Mouse (Mus musculus) neutrophil, adult 5-6 weeks (primary cell): ENCODE data around the gene Zdhhc12. TPM values are rescaled to one million over a fixed set of nuclear protein-coding genes. Genes with fewer than 3 reads are reported as not detected.
"Not testable (repeated sequence)": the region's sequence is repeated elsewhere in the genome, so short reads cannot be mapped to it uniquely, and the experiment has no call there.

Experiments used
- ATAC-seq: fragments of 151-379, 151-347 bp; 2 replicates; pipeline ENCODE4 v1.8.0; 2017; ENCODE audit warnings: mild to moderate bottlenecking, moderate TSS enrichment; ENCODE audit not compliant: insufficient number of reproducible peaks, poor library complexity, low FRiP score, severe bottlenecking; ENCODE audit errors: extremely low read depth
- total RNA-seq: library from RNA; stranded (forward); fragments of 200-1000 nt; gene quantifications from 2 replicates; pipeline ENCODE4 v1.2.3, GENCODE M21; 2017

The Zdhhc12 gene
- total RNA-seq: 10.1 and 11.2 TPM in 2 replicates

GRCm38 (mm10) chr2:30093471-30094207, at the start of gene Zdhhc12:
Gene Zdhhc12 (minus strand): TSS chr2:30093648.
- ATAC-seq: peak; percentile 84

- not testable (repeated sequence) for ATAC-seq
Observed at GRCm38 (mm10) chr2:30140021-30140420, 46.6 kb upstream of the Zdhhc12 start.

DNA sequence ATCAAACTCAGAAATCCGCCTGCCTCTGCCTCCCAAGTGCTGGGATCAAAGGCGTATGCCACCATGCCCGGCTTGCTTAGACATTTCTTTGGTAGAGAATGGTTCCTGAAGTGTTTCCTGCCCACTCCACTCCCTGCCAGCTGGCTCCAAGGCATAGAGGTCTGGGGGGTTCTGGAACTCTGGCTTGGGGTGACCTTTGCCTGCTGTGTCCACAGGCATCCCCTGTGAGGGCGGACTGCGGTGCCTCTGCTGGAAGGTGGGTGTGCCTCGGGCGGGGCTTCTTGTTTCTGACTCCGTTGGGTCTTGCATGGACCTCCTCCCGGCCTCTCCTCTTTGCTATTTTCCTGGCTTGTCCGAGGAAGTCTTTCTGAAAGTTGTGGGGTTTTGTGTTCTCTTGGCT, 43.0 kb upstream of the Zdhhc12 start:
- ATAC-seq: no peak

GRCm38 (mm10) chr2:30134928-30135620, 41.6 kb upstream of the Zdhhc12 start:
- ATAC-seq: no peak

DNA sequence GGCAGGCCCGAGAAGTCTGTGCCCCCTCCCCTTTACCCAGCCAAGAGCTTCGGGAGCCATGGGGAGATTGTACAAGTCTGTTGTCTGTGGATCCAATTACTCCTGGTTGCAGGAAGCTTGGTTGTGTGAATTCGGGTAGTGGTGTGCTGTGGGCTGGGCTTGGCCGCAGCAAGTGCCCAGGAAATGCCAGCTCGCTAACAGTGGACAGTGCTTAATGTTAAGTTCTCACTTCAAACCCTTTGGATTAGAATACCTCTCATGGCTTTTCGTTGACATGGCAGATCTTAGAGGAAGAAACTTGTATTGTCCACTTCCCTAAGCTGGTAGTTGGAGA, 40.9 kb upstream of the Zdhhc12 start:
- no peak for ATAC-seq

DNA sequence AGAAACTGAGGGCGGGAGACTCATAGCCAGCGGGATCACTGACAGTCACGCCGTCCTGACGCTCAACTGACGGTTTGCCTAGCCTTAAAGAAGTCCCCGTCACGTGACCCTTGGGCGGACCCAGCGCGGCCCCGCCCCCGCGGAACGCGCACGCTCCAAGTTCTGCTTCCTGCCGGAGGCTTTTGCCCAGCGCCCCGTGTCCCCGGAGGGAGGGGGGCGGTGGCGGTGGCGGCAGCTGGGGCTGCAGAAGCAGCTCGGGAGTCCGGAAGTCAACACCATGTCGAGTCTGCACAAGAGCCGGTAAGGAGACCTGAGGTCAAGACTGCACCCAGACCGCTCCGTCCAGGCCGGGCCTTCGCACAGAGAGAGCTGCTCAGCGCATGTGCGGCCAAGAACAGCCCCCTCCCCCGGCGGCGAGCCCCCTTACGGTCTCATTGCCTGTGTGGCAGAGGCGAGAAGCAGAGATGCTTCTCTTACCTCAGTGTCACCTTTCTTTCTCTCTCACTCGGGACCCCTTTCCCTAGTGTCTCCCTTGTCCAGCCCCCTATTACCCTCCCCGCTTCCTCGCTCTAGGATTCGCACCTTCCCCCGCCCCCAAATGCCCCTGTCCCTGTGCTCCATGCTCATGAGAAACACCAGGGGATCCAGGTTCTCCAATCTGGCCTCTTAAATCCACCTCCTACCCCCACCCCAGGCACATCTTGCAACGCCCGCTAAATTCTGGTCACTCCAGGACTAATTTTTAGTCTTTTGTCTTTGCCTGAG, 40.3 kb upstream of the Zdhhc12 start, which contains the start of gene Tbc1d13:
Gene Tbc1d13 (plus strand): TSS at position 134 of the 765 bp plus-strand sequence.
- peak; percentile 88 for ATAC-seq

DNA sequence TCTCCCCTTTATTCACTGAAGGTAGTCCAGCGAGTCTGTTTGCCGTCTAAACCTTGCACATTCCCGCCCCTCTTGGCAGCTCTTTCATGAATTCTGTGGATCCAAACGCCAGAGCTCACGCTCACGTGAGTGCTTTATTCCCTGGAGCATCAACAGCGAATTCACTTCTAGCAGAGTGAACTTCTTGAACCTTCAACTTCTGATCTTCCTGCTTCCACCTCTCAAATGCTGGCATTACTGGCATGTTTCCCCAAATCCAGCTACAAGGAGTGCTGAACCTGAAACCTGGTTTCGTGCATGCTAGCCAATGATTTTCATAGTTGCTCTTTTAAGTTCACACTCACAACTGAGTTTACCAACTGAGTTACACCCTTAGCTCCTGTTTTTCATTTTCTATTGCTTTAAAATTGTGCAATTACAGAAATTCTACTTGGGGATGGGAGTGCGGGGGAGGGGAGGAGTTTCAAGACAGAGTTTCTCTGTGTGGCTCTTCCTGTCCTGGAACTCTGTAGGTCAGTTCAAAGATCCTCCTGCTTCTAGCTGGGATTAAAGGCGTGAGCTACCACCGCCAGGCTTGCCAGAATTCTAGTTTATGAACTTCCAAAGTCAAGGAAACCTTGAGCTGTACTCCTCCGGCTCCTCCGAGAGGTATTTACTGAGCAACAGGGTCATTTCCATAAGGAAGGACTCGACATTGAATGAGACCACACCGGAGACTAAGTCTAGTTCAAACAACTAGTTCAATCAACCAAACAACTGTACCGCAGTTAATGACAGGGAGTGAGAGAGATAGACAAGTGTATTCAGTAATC, 39.6 kb upstream of the Zdhhc12 start:
- no peak for ATAC-seq

- not testable (repeated sequence) for ATAC-seq
Observed at GRCm38 (mm10) chr2:30131240-30131639, 37.8 kb upstream of the Zdhhc12 start.

DNA sequence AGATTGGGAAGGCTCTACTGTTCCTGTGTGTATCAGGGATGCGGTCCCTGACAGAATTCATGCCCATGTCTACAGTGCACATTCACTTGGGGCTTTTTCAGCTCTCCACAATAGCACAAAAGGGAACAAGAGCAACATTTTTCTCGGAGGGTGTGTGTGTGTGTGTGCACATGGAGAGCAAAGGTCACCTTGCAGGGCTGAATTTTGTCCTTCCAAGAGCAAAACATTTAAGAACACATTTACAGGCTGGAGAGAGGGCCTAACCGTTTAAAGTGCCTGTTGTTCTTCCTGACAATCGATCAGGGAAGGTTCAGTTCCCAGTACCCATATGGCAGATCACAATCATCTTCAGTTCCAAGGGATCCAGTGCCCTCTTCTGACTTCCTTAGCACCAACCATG, 36.7 kb upstream of the Zdhhc12 start:
- no peak for ATAC-seq

- ATAC-seq: no peak
Observed at GRCm38 (mm10) chr2:30128789-30129188, 35.3 kb upstream of the Zdhhc12 start.

DNA sequence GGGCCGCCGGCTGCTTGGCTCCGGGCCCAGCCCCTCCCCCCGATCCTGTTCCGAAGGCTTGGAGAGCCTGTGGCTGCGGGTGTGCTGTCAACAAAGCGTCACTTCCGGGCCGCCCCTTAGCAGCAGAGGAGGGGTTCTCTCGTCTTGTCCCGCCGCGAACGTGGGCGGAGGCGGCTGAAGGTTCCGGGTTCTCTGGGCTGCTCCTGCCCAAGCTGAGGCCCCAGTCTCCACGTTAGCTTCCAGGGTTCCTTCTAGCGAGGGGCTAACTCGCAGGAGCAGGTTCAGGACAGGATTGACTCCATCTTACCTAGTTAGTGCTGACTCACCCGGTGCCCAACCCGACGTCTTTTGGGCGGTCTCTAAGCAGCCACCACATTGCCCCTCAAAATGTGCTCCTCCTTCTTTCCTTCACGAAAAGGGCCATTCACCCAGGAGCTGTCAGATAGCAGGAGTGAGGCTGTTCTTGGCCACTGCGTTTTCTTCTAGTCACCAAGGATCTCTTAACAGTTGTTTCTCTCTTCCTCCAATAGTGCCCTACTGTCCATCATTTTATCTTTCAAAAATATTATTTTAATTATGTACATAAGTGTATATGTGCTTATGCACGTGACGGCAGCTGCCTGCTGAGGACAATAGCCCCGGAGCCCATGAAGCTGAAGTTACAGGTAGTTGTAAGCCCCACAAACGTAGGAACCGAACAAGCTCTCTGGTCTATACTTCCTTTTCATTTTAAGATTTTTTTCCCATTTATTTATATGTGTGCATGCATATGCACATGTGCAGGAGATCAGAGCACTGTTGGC, 31.2 kb upstream of the Zdhhc12 start, which contains the start of gene Zer1:
Gene Zer1 (minus strand): TSS at position 114 of the 803 bp plus-strand sequence.
- ATAC-seq: peak; percentile 92

- 0 out of 2 replicates have a peak, but pooled peaks have one; percentile 8 for ATAC-seq
Observed at GRCm38 (mm10) chr2:30123729-30124471, 30.5 kb upstream of the Zdhhc12 start.

DNA sequence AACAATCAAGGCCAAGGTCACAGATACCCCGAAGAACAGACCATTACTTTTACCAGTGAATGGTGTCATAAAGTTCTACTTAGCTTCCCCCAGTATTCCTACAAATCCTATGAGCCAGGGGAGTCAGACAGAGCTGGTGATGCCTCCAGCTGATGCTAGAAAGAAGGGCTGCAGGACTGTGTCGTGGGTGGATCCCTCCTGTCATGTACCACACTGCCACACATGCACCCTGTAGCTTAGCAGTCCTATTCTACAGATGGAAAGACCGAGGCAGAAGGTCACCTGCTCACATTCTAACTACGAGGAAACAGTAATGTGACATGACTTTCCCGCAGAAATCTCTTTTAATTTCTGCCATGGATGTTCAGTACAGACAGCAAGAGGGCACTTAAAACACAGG, 29.3 kb upstream of the Zdhhc12 start:
- no peak for ATAC-seq

DNA sequence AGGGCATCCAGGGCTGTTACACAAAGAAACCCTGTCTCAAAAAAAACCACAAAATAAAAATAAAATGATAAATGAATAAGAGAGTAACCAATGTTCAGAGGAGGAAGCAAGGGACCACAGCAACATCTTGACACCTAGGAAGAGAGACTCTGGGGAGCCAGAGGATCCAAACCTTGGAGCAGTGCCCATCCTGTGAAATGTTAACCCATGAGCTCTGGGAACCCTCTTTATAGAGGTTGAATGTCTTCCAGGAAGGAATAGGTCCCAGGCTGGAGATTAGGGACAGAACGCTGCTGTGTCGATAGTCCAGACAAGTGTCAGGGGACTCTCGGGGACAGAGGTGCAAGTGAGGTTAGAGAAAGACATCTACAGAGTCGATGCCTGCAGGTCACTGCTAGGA, 26.8 kb upstream of the Zdhhc12 start:
- no peak for ATAC-seq

DNA sequence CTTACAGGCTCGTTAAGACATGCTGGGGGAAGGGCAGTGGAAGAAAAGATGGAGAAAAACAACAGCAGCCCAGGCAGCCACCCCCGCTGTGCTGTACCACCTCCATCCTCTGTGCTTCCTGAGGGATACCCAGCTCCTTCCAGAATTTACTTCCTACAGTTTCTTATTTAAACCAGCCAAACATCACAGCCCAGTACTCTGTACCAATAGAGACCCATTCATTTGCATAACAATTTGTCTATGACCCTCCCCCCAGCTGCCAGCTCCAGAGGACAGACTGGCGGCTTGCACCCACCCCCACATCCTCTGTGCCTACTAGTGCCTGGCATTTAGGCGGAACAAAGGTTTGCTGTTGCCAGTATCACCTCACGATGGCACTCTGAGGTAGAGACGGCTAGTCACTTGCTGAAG, 26.2 kb upstream of the Zdhhc12 start:
- peak; percentile 49 for ATAC-seq

DNA sequence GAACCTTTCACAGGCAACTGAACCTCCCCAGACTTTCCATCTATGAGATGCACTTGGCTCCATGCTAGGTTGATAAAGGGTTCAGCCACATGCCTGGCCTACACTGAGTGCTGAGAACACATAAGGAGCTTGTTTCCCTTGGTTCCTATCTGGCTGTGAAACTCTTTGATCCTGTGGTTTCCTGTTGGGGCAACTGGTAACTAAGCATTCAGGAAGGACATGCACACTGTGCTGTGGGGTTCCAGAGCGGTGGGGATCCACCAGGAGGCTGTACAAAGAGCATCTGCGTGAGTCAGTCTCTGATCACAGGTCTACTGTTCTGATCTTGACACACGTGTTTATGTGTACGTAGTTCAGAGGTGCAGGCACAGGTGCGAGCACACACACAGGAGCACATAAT, 19.1 kb upstream of the Zdhhc12 start:
- no peak for ATAC-seq

- ATAC-seq: no peak
Observed at GRCm38 (mm10) chr2:30111500-30111899, 18.1 kb upstream of the Zdhhc12 start.
